Mouse (Mus musculus) limb, embryonic 13.5 days (tissue): Measurements from ENCODE around the gene Nt5c2. TPM values are rescaled to one million over a fixed set of nuclear protein-coding genes. Genes with fewer than 3 reads are reported as not detected.

Experiments used
- ATAC-seq: fragments of 200-750 bp; cut with Nextera tagmentation; 2 replicates; pipeline ENCODE4 v1.8.0; 2017; ENCODE audit warnings: low read depth, moderate number of reproducible peaks, moderate TSS enrichment; ENCODE audit not compliant: low FRiP score
- H3K27ac ChIP-seq: fragments of 300-500 bp; sonication (generic); 2 replicates; pipeline ENCODE4 v1.5.1; 2015; ENCODE audit warnings: inconsistent platforms, mild to moderate bottlenecking, moderate library complexity
- H3K27me3 ChIP-seq: fragments of 300-500 bp; sonication (generic); 2 replicates; pipeline ENCODE4 v1.6.1; 2015; ENCODE audit warnings: mild to moderate bottlenecking, inconsistent platforms
- H3K36me3 ChIP-seq: fragments of 300-500 bp; sonication (generic); 2 replicates; pipeline ENCODE4 v1.6.1; 2015; ENCODE audit warnings: inconsistent platforms, mild to moderate bottlenecking, moderate library complexity
- H3K4me1 ChIP-seq: fragments of 300-500 bp; sonication (generic); 2 replicates; pipeline ENCODE4 v1.6.1; 2015; ENCODE audit warnings: inconsistent platforms
- H3K4me2 ChIP-seq: fragments of 300-500 bp; sonication (generic); replicated peaks from 2 replicates; pipeline ENCODE4 v1.6.1; 2015; ENCODE audit warnings: inconsistent platforms, mild to moderate bottlenecking, moderate library complexity
- H3K4me3 ChIP-seq: fragments of 300-500 bp; sonication (generic); 2 replicates; pipeline ENCODE4 v1.5.1; 2015; ENCODE audit warnings: moderate library complexity, mild to moderate bottlenecking, inconsistent platforms
- H3K9ac ChIP-seq: fragments of 300-500 bp; sonication (generic); 2 replicates; pipeline ENCODE4 v1.6.1; 2015; ENCODE audit warnings: mild to moderate bottlenecking, inconsistent platforms
- H3K9me3 ChIP-seq: fragments of 300-500 bp; sonication (generic); 2 replicates; pipeline ENCODE4 v1.6.1; 2016; ENCODE audit warnings: inconsistent platforms
- WGBS: fragments of 180-500 bp; shearing (Covaris S2); methylation state at CpG from one replicate; pipeline ENCODE4 v1.1.7; 2015; 5-methylcytosine and 5-hydroxymethylcytosine counted together
- polyA plus RNA-seq: library from polyadenylated mRNA; unstranded; fragments of >200 nt; fragmentation: Nextera tagmentation; extraction: Ambion mirVana; gene quantifications from 2 replicates; pipeline ENCODE4 v1.2.1, GENCODE M21; 2015

Gene Nt5c2
- 86.8 and 95.2 TPM in 2 replicates for polyA plus RNA-seq

DNA sequence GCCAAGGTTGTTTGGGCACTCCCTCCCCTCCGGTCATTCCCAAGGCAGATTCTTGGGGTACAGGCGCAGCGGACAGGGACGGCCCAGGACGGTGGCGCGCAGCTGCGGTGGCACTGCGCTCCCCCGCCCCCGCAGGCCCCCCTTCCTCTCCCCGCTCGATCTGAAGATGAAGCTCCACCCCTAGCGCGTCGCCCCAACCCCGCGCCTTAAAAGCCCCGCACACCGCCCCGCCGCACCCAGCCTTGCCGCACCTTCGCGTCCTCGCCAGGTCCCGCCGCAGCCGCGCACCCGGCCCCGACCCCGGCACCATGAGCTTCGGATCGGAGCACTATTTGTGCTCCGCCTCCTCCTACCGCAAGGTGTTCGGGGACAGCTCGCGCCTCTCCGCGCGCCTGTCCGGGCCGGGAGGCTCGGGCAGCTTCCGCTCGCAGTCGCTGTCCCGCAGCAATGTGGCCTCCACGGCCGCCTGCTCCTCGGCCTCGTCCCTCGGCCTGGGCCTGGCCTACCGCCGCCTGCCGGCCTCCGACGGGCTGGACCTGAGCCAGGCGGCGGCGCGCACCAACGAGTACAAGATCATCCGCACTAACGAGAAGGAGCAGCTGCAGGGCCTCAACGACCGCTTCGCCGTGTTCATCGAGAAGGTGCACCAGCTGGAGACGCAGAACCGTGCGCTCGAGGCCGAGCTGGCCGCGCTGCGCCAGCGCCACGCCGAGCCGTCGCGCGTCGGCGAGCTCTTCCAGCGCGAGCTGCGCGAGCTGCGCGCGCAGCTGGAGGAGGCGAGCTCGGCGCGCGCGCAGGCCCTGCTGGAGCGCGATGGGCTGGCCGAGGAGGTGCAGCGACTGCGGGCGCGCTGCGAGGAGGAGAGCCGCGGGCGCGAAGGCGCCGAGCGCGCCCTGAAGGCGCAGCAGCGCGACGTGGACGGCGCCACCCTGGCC lies at the start of gene Nt5c2, which contains the start of gene Ina:
Gene Nt5c2, minus strand, starts transcription at position 707 of the 935 bp plus-strand sequence.
Gene Ina, plus strand, starts transcription at position 252 of the 935 bp plus-strand sequence.
- peak within 1 kb of the TSS; percentile 56 for H3K9ac ChIP-seq
- H3K4me1 ChIP-seq: peaks cover 21% of the 10 kb centered on the region
- H3K27ac ChIP-seq: no peak within 1 kb of the TSS
- H3K9me3 ChIP-seq: no peaks in the 10 kb centered on the region
- under 1% methylated on average over 121 of the region's 124 CpGs for WGBS
- H3K4me2 ChIP-seq: peak within 1 kb of the TSS; percentile 92
- ATAC-seq: peak; percentile 72
- H3K4me3 ChIP-seq: peak within 1 kb of the TSS; percentile 52
- no peaks in the 10 kb centered on the region for H3K36me3 ChIP-seq
- H3K27me3 ChIP-seq: peaks cover 89% of the 10 kb centered on the region

- Histone ChIP-seq H3K27me3 (no peaks in the 10 kb centered on the region), H3K9me3 (no peaks in the 10 kb centered on the region), H3K9ac (no peak overlapping the region), H3K36me3 (no peaks in the 10 kb centered on the region), H3K4me1 (no peaks in the 10 kb centered on the region), H3K4me2 (no peak overlapping the region), H3K4me3 (no peak overlapping the region), H3K27ac (no peak overlapping the region)
- WGBS: 69% methylated on average over 1 of the region's 1 CpGs
- ATAC-seq: no peak
Observed at GRCm38 (mm10) chr19:47057684-47058083, 42.7 kb upstream of the Nt5c2 start.

DNA sequence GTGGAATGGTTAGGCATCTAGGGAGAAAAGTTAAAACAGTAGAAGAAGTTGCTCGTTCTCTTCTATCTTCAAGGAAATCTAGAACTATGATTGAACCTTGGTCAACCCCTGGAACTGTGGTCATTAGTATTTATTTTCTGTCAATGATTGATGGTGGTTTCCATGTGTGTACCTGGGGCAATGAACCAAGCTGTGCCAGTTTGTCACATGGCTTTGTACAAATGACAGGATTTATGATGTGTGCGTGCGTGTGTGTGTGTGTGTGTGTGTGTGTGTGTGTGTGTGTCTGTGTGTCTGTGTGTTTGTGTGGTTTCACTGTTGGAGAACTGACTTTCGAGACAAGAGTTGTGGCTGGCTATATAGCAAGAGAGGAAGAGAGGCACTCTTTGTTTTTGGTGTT lies 38.5 kb upstream of the Nt5c2 start:
- H3K4me2 ChIP-seq: no peak overlapping the region
- H3K9me3 ChIP-seq: no peaks in the 10 kb centered on the region
- H3K4me1 ChIP-seq: peaks cover 13% of the 10 kb centered on the region
- H3K27ac ChIP-seq: no peak overlapping the region
- ATAC-seq: no peak
- H3K9ac ChIP-seq: no peak overlapping the region
- 74% methylated on average over 4 of the region's 4 CpGs for WGBS
- no peak overlapping the region for H3K4me3 ChIP-seq
- H3K36me3 ChIP-seq: no peaks in the 10 kb centered on the region
- H3K27me3 ChIP-seq: no peaks in the 10 kb centered on the region

DNA sequence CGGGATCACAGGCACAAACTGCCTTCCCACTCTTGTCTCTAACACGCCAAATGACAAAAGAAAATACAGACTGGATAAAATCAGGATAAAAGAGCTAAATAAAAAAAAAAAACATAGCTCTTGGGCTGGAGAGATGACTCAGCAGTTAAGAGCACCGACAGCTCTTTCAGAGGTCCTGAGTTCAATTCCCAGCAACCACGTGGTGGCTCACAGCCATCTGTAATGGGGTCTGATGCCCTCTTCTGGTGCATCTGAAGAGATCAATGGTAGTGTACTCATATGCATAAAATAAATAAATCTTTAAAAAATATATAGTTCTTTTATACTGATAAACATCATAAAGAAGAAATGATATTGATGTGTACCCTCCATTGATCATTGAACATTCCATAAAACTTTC lies 38.0 kb upstream of the Nt5c2 start:
- no peak overlapping the region for H3K4me3 ChIP-seq
- H3K9me3 ChIP-seq: no peaks in the 10 kb centered on the region
- H3K4me1 ChIP-seq: peaks cover 13% of the 10 kb centered on the region
- WGBS: 83% methylated on average over 4 of the region's 4 CpGs
- no peak overlapping the region for H3K9ac ChIP-seq
- ATAC-seq: no peak
- no peak overlapping the region for H3K4me2 ChIP-seq
- no peak overlapping the region for H3K27ac ChIP-seq
- H3K36me3 ChIP-seq: no peaks in the 10 kb centered on the region; the same call in 1 of the 2 replicates
- H3K27me3 ChIP-seq: no peaks in the 10 kb centered on the region

- no peaks in the 10 kb centered on the region for H3K27me3 ChIP-seq
- H3K36me3 ChIP-seq: peaks cover 23% of the 10 kb centered on the region
- peaks cover 13% of the 10 kb centered on the region for H3K4me1 ChIP-seq
- H3K4me3 ChIP-seq: peak within 1 kb of the TSS; percentile 90
- H3K4me2 ChIP-seq: peak within 1 kb of the TSS; percentile 79
- ATAC-seq: peak; percentile 92
- WGBS: under 1% methylated on average over 70 of the region's 75 CpGs
- peak within 1 kb of the TSS; percentile 91 for H3K27ac ChIP-seq
- H3K9me3 ChIP-seq: no peaks in the 10 kb centered on the region
- H3K9ac ChIP-seq: peak within 1 kb of the TSS; percentile 88
Observed at GRCm38 (mm10) chr19:47050271-47051032, 35.5 kb upstream of the Nt5c2 start, which contains the start of gene Pcgf6. TSS of gene Pcgf6 (minus strand) at chr19:47050906.

GRCm38 (mm10) chr19:47049840-47050239 lies 34.9 kb upstream of the Nt5c2 start:
- H3K27me3 ChIP-seq: no peaks in the 10 kb centered on the region
- 6% methylated on average over 7 of the region's 7 CpGs for WGBS
- H3K9ac ChIP-seq: peak overlapping the region; percentile 88
- H3K27ac ChIP-seq: peak overlapping the region; percentile 91; the same call in 1 of the 2 replicates
- H3K36me3 ChIP-seq: peaks cover 28% of the 10 kb centered on the region
- H3K4me2 ChIP-seq: peak overlapping the region; percentile 79
- peak overlapping the region; percentile 90 for H3K4me3 ChIP-seq
- no peaks in the 10 kb centered on the region for H3K9me3 ChIP-seq
- no peak for ATAC-seq
- H3K4me1 ChIP-seq: peaks cover 13% of the 10 kb centered on the region

- H3K4me2 ChIP-seq: peak overlapping the region; percentile 79
- 70% methylated on average over 4 of the region's 4 CpGs for WGBS
- no peaks in the 10 kb centered on the region for H3K27me3 ChIP-seq
- no peaks in the 10 kb centered on the region for H3K9me3 ChIP-seq
- no peak overlapping the region for H3K27ac ChIP-seq
- 0 out of 2 replicates have a peak overlapping the region, but pooled peaks have one; percentile 31 for H3K9ac ChIP-seq
- H3K4me3 ChIP-seq: peak overlapping the region; percentile 90
- peaks cover 32% of the 10 kb centered on the region for H3K36me3 ChIP-seq
- no peak for ATAC-seq
- peaks cover 13% of the 10 kb centered on the region for H3K4me1 ChIP-seq
Observed at GRCm38 (mm10) chr19:47049061-47049460, 34.1 kb upstream of the Nt5c2 start.

GRCm38 (mm10) chr19:47047236-47047833 lies 32.4 kb upstream of the Nt5c2 start:
- no peak for ATAC-seq
- Histone ChIP-seq H3K36me3 (peaks cover 41% of the 10 kb centered on the region), H3K27ac (no peak overlapping the region), H3K4me3 (no peak overlapping the region), H3K4me2 (no peak overlapping the region), H3K4me1 (peaks cover 13% of the 10 kb centered on the region), H3K9me3 (no peaks in the 10 kb centered on the region), H3K9ac (no peak overlapping the region), H3K27me3 (no peaks in the 10 kb centered on the region)
- 85% methylated on average over 13 of the region's 13 CpGs for WGBS

DNA sequence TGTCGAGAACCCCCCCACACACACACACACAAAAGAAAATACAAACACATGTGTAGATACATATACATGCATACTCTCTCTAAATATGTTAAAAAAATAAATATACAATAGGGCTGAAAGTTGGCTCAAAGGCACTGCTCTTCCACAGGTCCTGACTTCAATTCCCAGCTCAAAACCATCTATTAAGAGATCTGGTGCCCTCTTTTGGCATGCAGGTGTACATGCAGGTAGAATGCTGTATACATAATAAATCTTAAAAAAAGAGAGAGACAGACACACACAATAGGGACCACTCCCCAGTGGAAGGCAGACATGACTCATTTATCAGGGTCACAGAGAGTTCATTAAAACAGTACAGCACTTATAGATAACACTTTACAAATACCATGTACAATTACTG lies 31.4 kb upstream of the Nt5c2 start:
- no peak overlapping the region for H3K9ac ChIP-seq
- H3K4me1 ChIP-seq: peaks cover 13% of the 10 kb centered on the region
- no peaks in the 10 kb centered on the region for H3K9me3 ChIP-seq
- H3K27me3 ChIP-seq: no peaks in the 10 kb centered on the region
- 95% methylated on average over 1 of the region's 1 CpGs for WGBS
- H3K36me3 ChIP-seq: peaks cover 44% of the 10 kb centered on the region
- H3K27ac ChIP-seq: no peak overlapping the region
- no peak overlapping the region for H3K4me2 ChIP-seq
- H3K4me3 ChIP-seq: no peak overlapping the region
- ATAC-seq: no peak

DNA sequence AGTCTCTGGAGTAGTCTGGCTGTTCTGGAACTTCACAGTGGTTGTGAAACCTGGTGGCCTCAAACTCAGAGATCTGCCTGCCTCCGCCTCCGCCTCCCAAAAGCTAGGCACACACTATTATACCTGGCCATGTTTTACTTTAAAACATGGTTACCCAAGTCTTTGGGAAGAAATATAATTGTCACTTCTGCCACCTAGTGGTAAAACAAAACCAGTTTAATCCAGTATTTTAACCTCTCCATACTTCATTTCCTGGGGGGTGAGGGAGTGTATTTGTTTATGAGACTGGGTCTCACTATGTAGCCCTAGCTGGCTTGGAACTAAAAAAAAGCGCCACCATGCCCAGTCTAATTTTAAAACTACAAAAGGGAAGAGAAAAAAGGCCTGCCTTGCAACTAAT lies 28.7 kb upstream of the Nt5c2 start:
- no peak for ATAC-seq

DNA sequence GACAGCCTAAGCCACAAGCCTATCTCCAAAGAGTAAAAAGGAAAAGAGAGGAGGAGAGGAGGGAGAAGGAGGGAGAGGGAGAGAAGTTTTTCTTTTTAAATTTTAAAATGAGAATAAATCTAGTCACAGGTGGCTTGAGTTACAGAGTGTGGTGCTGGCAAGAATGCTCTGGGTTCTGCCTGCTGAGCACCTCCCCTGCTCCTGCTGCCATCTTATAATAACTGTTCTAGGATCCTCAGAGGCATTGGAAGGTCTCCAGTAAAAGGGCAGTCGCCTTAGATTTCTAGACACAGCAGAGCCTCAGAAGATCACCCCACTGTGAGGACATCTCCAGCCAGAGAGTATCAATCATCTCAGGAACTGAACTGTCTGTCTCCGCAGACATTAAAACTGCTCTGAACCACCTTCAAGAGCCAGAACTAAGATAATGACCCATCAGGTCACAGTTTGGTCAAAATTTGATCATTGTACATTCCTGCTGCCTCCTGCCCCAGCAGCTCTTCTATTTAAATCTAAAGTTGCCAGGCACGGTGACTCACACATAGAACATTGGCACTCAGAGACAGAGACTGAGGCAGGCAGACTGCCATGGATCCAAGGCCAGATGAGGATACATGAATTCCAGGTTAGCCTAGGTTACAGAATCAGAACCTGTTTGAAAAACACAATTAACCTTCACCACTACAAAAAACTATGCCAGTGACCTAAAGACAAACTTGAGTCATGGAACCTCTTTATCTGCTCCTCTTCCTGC lies 25.9 kb upstream of the Nt5c2 start:
- no peak overlapping the region for H3K4me3 ChIP-seq
- H3K27ac ChIP-seq: no peak overlapping the region
- no peaks in the 10 kb centered on the region for H3K9me3 ChIP-seq
- 89% methylated on average over 3 of the region's 3 CpGs for WGBS
- no peak overlapping the region for H3K4me2 ChIP-seq
- H3K36me3 ChIP-seq: peaks cover 68% of the 10 kb centered on the region
- ATAC-seq: no peak
- H3K27me3 ChIP-seq: no peaks in the 10 kb centered on the region
- H3K4me1 ChIP-seq: no peaks in the 10 kb centered on the region
- no peak overlapping the region for H3K9ac ChIP-seq

More for the DNA sequence above, 28.7 kb upstream of the Nt5c2 start:
- no peaks in the 10 kb centered on the region for H3K4me1 ChIP-seq
- H3K36me3 ChIP-seq: peaks cover 68% of the 10 kb centered on the region
- no peak overlapping the region for H3K9ac ChIP-seq
- no peaks in the 10 kb centered on the region for H3K27me3 ChIP-seq
- 88% methylated on average over 3 of the region's 3 CpGs for WGBS
- no peaks in the 10 kb centered on the region for H3K9me3 ChIP-seq
- H3K27ac ChIP-seq: no peak overlapping the region
- H3K4me2 ChIP-seq: no peak overlapping the region
- no peak overlapping the region for H3K4me3 ChIP-seq
